Mouse (Mus musculus) MEL-GATA-1-ER (cell line): ENCODE measurements around the gene Fstl5.

Experiments used
- DNase-seq: peaks from one replicate; pipeline ENCODE4 v3.0.0-alpha.2; 2012; ENCODE audit warnings: low read depth; ENCODE audit errors: extremely low read depth

The Fstl5 gene

DNA sequence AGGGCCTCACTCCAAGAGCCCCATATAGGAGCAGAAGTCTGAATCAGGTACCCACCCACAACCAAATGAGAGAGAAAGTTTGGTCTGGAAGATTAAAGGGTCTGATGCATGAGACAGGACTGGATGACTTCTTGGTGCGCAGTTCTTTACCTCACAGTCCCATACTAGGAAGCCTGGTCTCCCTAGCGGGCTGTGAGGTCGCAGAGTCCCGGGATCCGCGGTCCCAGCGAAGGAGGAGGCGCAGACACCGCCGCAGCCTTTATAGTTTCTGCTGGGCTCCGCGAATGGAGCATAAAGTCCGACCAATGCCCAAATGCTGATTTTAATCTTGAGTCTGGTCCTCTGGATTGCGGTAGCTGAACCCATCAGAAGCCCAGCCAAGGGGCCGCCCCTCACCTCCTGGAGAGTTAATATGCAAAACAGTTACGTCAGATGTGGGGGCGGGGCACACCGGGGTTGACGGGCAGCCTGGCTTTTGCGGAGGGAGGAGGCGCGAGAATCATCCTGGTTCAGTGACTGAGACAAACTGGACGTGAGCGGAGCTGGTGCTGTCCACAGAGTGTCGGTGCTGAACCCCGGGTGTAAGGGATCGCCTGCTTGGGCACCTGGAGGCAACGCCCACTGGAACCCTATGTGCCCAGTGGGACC, at the start of gene Fstl5:
TSS of gene Fstl5 (plus strand) at position 211 of the 648 bp plus-strand sequence.
- no peak for DNase-seq

DNA sequence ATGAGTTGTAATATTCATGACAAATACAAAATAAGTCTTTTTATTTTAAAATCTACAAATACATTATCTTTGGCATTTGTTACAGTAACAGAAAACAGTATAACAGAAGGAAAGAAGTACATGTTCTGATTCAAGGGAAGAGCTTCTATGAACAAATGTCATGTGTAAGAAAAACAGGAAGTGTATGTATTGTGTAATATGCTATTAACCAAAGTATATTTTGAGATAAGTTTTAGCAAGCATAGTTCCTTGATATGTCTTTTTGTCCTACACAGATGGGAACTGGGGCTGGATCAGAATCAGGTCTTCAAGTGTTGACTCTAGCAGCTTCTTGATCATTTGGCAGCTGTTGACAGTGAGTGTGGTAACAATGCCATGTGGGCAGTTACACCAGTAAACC, 48.5 kb upstream of the Fstl5 start:
- DNase-seq = peak; percentile 25

DNA sequence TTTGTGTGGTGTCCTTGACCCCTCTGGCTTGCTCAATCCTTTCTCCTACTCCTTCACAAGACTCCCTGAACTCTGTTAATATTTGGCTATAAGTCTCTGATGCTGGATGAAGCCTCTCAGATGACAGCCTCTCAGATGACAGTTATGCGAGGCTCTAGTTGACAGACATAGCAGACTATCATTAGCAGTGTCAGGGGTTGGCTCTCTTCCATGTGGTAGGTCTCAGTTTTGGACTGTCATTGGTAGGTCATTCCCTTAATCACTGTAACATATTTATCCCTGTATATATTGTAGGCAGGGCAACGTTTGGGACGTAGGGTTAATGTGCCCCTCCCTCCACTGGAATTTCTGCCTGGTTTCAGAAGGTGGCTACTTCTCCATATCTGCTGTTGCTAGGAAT, 22.9 kb upstream of the Fstl5 start:
- DNase-seq = no peak

DNA sequence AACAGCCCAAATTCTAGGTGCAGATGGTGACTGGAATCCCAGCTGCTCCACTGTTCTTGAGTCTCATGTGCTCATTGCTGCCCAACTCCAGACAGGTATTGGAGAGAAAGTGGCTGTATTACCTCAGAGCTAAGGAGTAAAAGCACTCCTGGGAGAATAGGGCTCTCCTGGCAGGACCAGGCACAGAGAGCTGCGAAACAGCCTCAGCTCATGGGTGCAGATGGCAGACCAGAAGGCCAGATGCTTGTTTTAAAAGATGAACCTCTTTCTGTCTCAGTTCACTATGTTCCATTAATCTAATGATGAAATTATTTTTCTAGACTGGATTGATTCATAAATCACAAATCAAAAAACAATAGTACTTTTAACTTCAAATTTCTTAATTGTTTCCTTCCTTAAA, 12.1 kb upstream of the Fstl5 start:
- no peak for DNase-seq

DNA sequence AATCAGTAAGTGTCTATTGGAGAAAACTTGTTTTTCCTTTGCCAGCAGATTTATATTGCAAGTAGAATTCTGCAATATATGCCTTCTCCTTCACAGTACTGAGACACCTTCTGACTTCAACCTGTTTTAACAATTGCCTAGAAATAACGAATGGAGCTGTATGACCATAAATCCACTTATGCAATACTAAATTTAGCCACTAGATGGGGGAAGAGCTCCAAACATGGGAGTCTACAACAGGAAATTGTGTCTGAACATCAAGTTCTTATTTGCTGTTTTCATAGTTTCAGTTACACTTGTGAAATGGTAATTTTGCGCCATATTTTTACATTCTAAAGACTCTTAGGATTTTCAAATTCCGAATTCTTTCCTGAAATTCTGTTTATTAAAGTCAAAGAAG, 6.2 kb upstream of the Fstl5 start:
- DNase-seq = peak; percentile 76

DNA sequence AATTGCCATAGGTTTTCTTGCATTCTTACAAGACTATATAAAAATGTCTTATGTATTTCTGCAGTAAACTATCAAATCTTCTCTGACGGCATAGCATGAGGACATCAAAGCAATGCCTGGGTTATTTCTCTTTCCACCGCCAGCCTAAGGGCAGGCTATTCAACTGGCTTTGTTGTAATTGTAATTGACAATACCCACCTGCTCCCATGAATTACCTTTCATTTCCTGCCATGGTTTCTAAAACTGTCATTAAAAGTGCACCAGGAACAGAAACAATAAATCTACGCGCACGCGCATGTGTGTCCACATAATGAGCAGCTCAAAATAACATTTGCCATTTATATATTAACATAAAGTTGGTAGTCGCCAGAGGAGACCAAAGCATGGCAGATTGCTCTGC, 1.2 kb upstream of the Fstl5 start:
- no peak for DNase-seq

DNA sequence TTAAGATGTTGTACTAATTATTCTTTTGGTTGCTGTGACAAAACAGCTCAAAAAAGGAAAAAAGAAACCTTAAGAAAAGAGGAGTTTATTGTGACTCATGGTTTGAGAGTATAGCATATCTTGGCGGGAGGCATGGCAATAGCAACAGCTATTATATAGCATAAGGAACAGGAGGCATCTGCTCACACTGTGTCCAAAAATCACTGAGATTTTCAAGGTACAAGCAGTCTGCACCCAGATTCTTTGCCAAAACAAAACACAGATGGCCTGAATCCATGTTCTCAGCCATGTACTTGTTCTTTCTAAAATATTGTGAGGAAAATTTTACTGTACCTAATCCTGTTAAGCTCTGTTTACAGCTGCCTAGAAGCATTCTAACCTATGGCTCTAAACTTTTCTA, 66.4 kb downstream of the Fstl5 start:
- no peak for DNase-seq

DNA sequence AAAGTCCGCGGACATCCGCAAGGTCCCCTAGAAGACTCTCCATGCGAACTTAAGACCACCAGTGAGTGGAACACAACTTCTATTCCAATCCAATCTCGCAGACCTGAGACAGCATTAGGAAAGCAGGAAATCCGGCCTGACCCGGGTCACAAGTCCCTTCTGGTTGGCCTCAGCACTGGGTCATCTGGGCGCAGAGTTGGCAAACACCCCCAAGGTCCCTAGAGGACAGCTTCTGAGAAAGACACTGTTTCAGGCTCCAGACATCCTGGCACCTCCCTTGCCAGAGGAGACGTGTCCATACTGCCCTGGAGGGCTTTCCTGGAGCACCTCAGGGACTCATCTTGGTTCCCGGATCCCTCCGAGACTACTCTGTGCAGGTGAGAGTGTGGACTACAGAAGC, 73.8 kb downstream of the Fstl5 start:
- no peak for DNase-seq

DNA sequence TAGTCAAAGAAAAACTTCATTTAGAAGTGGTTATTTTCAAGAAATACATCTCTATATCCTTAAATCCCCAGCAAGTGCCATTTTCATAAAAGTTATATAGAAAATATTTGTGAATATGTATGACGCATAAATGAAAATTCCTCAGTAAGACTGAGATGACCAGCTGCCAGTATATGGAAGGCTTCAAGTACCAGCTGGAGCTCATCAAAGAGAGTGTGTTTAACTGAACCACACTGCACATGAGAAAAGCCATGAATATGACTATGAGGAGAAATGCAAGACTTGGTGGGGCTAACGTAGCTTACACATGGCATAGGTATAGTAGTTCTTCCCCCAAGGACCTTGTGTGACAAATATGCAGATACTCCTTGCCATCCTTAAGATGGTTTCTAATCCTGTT, 164.8 kb downstream of the Fstl5 start:
- DNase-seq = no peak

DNA sequence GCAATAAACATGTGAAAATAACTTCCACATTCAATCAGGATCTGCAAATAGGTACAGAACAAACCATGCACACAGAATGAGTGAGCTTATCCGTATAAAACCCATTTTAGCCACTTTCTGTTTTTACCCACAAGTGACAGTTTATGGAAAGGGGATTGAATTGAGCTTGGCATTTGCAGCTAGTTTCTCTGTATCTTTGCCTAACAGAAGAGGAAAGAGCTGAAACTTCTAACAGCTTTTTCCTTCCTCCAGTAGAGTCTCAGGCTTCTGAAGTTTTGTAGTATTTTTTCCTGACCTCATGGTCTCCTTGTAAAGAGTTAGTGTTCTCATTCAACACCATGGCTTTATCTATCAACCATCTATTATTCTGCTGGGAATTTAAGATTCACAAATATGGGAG, 177.3 kb downstream of the Fstl5 start:
- no peak for DNase-seq

DNA sequence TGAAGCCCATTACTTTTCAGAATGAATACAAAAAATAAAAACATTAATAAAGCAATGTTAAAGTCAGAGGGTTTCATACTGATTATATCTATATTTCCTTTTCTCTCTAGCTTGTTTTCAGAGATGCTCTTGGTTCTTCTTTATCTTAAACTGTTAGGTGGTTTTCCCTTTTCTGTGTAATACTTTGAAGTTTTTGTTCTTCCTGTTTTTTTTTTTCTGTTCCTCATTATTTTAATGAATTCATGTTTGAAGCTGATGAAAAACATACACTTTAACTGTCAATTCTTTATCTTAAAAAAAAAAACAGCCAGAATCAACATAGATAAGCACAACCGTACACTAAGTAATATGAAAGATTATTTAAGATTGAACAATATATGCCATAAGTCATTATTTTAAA, 218.9 kb downstream of the Fstl5 start:
- peak; percentile 11 for DNase-seq

DNA sequence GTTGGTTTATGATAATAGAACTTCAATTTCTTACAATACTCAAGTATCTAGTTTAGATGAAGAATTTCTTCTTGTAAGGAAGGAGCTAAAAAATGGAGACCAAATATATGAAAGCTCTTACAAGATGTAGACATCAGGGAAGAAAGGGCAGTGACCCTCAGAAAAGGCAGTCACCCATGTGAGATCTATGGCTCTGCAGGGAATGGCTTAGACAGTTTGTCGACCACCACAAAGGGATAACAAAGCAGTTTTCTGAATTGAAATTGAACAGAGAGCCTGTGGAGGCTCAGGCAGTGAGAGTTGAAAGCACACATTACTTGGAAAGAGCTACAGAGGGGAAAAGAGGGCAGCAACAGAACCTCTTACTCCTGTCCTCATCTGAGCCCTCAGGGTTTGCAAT, 220.3 kb downstream of the Fstl5 start:
- no peak for DNase-seq

DNA sequence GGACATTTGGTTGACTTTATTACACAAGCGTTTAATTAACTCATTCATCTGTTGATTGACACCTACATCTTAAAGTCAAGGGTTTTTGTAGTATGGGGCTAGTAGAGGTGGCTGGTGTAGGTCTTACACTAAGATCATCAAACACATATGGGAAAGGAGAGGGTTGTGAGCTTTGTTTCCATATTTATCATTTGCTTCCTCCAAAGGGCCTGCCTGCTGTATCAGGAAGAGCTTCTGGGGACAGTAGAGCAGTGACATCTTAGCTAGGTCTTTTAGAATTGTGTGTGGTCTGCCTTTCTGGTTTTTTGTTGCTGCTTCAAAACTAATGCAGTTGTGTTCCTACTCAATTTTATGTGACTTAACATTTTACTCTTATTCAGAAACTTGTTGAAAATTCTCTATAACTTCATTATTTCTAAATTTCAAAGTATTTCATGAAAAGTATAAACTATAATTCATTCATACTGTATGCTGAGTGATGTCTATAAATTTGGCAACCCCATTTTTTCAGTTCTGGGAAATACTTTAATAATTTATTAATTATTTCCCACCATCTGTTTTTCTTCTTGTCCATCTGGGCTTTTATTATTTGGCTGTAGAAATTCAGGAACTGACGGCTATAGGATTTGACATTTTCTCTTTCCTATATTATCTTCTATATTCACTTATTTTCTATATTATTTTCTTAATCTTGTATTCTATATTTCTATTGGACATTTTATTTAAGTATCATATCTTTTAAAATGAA, 227.1 kb downstream of the Fstl5 start:
- DNase-seq = no peak

DNA sequence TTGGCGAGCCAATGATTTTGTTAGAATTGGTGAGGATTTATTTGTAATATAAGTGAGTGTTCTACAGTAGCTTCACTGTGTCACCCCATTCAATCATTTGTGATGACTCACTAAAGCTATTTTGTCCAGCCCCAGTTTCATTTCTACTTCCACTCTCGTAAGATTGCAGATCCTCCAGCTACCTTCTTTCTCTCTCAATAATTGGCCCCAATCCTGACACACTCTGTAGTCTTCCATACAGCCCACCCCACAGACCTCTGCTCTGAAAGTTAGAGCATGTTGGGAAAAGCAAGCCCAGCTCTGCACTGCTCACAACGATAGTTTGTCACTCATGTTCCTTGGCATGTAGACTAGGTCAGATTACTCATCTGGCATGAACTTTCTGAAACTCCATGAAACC, 242.9 kb downstream of the Fstl5 start:
- DNase-seq = no peak

DNA sequence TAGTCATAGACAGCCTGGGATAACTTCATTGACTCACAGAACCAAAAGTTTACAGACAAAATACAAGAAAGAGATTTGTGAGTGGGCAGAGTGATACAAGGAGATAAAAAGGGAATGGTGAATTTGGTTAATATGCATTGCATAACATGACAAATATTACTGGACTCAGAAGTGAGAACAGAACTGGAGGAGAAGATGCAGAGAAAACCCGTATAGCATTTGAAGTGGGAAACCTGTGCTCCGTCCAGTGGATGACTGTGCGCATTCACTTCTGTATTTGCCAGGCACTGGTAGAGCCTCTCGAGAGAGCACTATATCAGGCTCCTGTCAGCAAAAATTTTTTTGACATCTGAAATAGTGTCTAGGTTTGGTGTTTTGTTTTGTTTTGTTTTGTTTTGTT, 245.5 kb downstream of the Fstl5 start:
- no peak for DNase-seq

DNA sequence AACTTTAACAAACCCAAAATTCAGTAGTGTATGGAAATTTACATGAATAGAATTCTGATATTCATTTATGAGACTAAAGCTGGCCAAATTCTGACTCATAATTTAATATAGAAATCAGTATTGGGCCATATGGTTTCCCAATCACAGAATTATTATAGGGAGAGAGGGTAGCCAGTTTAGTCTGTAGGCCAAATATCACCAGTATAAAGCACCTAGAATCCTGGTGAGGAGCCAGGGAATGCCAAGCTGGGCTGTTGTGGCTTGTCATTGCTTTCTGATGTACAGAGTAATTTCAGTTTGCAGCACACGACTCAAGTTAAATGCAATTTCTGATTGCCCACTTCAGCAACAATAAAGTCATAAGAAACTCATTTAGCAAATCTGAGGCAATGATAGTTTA, 248.4 kb downstream of the Fstl5 start:
- no peak for DNase-seq

DNA sequence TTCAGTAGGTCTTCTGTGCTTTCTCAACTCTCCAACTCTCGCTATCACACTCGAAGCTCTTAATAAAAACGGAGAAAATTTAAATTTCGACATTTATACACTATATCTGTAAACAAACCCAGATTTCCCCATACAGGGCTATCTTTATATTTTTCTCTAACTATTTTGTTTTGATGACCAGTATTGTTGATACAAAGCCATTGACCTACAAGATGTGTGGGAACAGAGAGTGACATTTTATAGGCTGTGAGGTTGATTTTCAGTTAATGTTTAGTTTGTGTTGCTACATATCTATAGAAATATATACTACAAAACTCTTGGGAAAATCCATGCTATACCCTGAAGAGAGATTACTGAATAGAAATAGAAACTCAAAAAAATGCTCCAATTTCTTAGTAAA, 262.9 kb downstream of the Fstl5 start:
- no peak for DNase-seq

DNA sequence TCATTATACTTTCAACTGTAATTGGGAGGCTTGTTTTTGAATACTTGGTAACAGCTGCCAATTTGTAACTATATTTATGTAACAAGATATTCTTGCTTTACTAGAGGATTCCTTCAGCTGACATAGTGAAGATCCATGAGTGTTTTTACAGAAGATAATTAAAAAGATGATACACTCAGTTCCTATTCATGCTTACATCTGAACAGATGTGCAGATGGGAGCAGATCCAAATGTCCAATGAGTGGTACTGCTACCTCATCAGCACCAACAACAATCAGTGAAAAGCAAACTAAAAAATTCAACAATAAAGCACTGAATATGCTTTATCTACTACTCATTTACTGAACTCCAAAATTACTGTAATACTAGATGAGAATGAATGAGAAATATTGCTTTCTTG, 292.9 kb downstream of the Fstl5 start:
- no peak for DNase-seq

DNA sequence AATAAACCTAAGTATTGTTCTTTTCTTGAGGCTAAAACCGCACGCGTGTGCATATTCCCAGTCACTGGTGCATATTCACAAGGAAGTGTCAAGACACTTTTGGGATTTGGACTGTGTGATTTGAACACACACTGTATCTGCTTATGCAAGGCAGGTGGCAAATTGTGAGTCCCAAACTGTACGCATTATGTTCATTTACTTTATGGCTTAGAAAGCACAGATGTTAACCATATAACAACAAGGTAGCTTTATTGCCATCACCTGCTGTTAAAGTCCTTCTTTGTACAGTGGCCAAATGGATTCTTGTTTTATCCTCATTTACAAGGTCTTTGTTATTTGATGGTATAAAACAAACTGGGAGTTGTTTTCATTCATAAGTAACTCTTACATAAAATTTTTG, 295.8 kb downstream of the Fstl5 start:
- no peak for DNase-seq

DNA sequence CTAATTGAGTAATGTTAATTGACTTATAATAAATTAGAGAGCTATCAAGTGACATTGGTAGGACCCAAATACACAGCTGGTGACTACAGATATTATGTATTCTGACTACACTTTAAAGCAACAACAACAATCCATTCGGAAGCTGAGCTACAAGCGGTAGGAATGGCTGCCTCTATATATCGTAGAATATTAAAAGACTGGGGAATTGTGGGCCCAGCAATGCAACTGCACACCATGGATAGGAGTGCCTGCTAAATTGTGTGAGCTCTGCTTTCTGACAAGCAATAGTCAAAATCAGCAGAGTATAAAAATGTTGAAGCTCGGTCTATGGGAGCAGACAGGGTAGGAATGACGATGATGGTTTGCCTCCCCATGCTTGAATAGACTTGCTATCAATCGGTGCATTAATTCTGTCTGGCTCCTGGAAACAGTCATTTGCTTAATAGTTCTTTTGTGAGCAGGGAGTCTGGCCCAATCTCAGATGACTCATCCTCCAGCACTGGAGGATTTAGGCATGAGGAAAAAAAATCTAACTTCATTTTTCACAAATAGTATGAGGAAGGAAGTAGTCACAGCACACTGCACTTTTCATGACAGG, 354.8 kb downstream of the Fstl5 start:
- DNase-seq = no peak

DNA sequence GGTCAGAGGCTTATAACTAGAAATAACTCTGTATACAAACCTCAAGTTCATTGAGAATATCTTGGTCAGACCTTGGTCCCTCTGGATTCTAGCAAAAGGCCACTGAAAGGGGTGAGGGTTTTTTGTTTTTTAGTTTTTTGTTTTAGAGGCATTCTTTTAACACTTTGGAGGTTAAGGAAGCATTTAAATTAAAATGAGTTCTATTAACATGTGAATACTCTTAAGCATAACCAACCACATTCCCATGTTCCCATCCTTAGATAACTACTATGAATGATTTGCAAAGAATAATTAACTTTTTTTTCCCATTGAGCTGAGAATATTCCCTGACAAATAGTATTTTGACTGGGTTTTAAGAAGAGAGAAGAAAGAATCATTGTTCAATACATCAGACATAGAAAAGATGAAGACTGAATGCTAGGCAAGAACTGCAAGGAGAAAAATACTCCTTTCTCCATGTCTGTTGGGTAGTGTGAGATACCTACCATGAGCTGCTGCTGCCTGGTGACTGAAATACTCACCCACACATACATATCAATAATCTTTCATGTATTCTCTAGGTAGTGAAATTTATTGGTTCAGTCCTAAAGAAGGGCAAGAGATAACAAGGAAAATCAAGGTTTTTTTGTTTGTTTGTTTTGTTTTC, 393.3 kb downstream of the Fstl5 start:
- no peak for DNase-seq

DNA sequence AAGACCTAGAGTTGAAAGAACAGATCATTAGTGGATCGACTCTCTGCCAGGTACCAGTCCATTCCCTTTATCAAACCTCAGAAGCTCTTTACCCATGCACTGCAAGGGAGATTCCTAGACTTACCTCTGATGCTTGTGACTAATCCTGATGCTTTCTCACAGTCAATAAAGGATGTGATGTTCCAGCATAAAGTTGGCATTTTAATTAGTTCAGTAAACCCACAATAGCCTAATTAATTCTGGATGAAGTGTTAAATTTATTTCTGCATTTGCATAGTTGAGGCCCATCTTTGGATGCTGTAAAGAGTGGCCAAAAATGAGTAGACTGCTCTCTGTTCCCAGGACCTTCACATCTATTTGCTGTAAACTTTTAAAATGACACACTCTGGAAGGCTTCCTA, 394.1 kb downstream of the Fstl5 start:
- no peak for DNase-seq
